Mouse (Mus musculus) lung, postnatal 0 days (tissue): Measurements from ENCODE around the gene Optn. TPM values are rescaled to one million over a fixed set of nuclear protein-coding genes. Genes with fewer than 3 reads are reported as not detected.

Experiments
- ATAC-seq: fragments of 200-750 bp; cut with Nextera tagmentation; 2 replicates; pipeline ENCODE4 v1.8.0; 2017; ENCODE audit warnings: moderate library complexity
- DNase-seq: peaks from one replicate; pipeline ENCODE4 v3.0.0-alpha.2; 2016; ENCODE audit warnings: low spot score
- H3K27ac ChIP-seq: fragments of 300-500 bp; sonication (generic); 2 replicates; pipeline ENCODE4 v1.5.1; 2014; ENCODE audit warnings: antibody characterized with exemption, mild to moderate bottlenecking, low read length, mixed read lengths
- H3K27me3 ChIP-seq: fragments of 300-500 bp; sonication (generic); replicated peaks from 2 replicates; pipeline ENCODE4 v1.6.1; 2014; ENCODE audit warnings: low read length, mixed read lengths; ENCODE audit not compliant: insufficient read depth
- H3K36me3 ChIP-seq: fragments of 300-500 bp; sonication (generic); 2 replicates; pipeline ENCODE4 v1.6.1; 2014; ENCODE audit warnings: low read length, mixed read lengths; ENCODE audit not compliant: insufficient read depth
- H3K4me1 ChIP-seq: fragments of 300-500 bp; sonication (generic); 2 replicates; pipeline ENCODE4 v1.6.1; 2014; ENCODE audit warnings: antibody characterized with exemption, low read depth, low read length, mixed read lengths; ENCODE audit not compliant: insufficient read depth
- H3K4me2 ChIP-seq: fragments of 300-500 bp; sonication (generic); replicated peaks from 2 replicates; pipeline ENCODE4 v1.6.1; 2014; ENCODE audit warnings: low read depth, mild to moderate bottlenecking, low read length, moderate library complexity, mixed read lengths
- H3K4me3 ChIP-seq: fragments of 300-500 bp; sonication (generic); 2 replicates; pipeline ENCODE4 v1.5.1; 2014; ENCODE audit warnings: low read depth, low read length
- H3K9ac ChIP-seq: fragments of 300-500 bp; sonication (generic); replicated peaks from 2 replicates; pipeline ENCODE4 v1.6.1; 2014; ENCODE audit warnings: low read depth, mild to moderate bottlenecking
- H3K9me3 ChIP-seq: fragments of 300-500 bp; sonication (generic); 2 replicates; pipeline ENCODE4 v1.6.1; 2016; ENCODE audit warnings: low read length, mixed read lengths
- CTCF ChIP-seq: IDR thresholded peaks from 2 replicates; pipeline ENCODE4 v1.5.1; 2016; ENCODE audit warnings: antibody characterized with exemption, mild to moderate bottlenecking
- EP300 ChIP-seq: IDR thresholded peaks from 2 replicates; pipeline ENCODE4 v1.6.1; 2016; ENCODE audit warnings: antibody characterized with exemption, mild to moderate bottlenecking, control low read depth
- WGBS: fragments of 180-500 bp; shearing (Covaris S2); extraction: QIAGEN DNeasy Blood & Tissue Kit; methylation state at CpG from one replicate; pipeline ENCODE4 v1.1.7; 2014; 5-methylcytosine and 5-hydroxymethylcytosine counted together
- polyA plus RNA-seq: library from polyadenylated mRNA; unstranded; fragments of >200 nt; fragmentation: Nextera tagmentation; extraction: Ambion mirVana; gene quantifications from 2 replicates; pipeline ENCODE4 v1.2.1, GENCODE M21; 2015

The Optn gene
- polyA plus RNA-seq, 1 experiment from 2014 or later, result 23.0 TPM

GRCm38 (mm10) chr2:4986798-4987197 is 77.1 kb downstream of the Optn start:
- ATAC-seq, result no peak
- no peak for TF ChIP-seq EP300
- no peak for TF ChIP-seq CTCF
- Histone ChIP-seq H3K4me1 (no peaks in the 10 kb centered on the region), H3K4me3 (no peak overlapping the region), H3K27ac (no peak overlapping the region), H3K9me3 (no peaks in the 10 kb centered on the region), H3K36me3 (no peaks in the 10 kb centered on the region), H3K9ac (no peak overlapping the region), H3K27me3 (no peaks in the 10 kb centered on the region), H3K4me2 (no peak overlapping the region)
- DNase-seq, result no peak
- WGBS, result 59% methylated on average over 4 of the region's 4 CpGs

GRCm38 (mm10) chr2:4985000-4985399 is 78.9 kb downstream of the Optn start:
- WGBS, result 70% methylated on average over 6 of the region's 6 CpGs
- Histone ChIP-seq H3K4me3 (no peak overlapping the region), H3K36me3 (no peaks in the 10 kb centered on the region), H3K9me3 (no peaks in the 10 kb centered on the region), H3K4me1 (no peaks in the 10 kb centered on the region), H3K27ac (no peak overlapping the region), H3K9ac (no peak overlapping the region), H3K27me3 (no peaks in the 10 kb centered on the region), H3K4me2 (no peak overlapping the region)
- no peak for ATAC-seq
- no peak for DNase-seq
- TF ChIP-seq CTCF (no peak), EP300 (no peak)

GRCm38 (mm10) chr2:4983987-4984386 is 79.9 kb downstream of the Optn start:
- WGBS, result 35% methylated on average over 5 of the region's 5 CpGs
- no peak overlapping the region for H3K4me2 ChIP-seq
- H3K4me3 ChIP-seq, result no peak overlapping the region
- H3K27ac ChIP-seq, result no peak overlapping the region
- DNase-seq (no peak), ATAC-seq (no peak)
- TF ChIP-seq CTCF, result no peak
- TF ChIP-seq EP300, result no peak
- no peaks in the 10 kb centered on the region for H3K9me3 ChIP-seq
- no peak overlapping the region for H3K9ac ChIP-seq
- H3K4me1 ChIP-seq, result no peaks in the 10 kb centered on the region
- H3K27me3 ChIP-seq, result no peaks in the 10 kb centered on the region
- no peaks in the 10 kb centered on the region for H3K36me3 ChIP-seq

- DNase-seq (no peak), ATAC-seq (no peak)
- no peak overlapping the region for H3K4me3 ChIP-seq
- H3K4me2 ChIP-seq, result no peak overlapping the region
- no peak overlapping the region for H3K27ac ChIP-seq
- no peaks in the 10 kb centered on the region for H3K36me3 ChIP-seq
- no peak overlapping the region for H3K9ac ChIP-seq
- no peaks in the 10 kb centered on the region for H3K4me1 ChIP-seq
- 37% methylated on average over 8 of the region's 8 CpGs for WGBS
- no peaks in the 10 kb centered on the region for H3K27me3 ChIP-seq
- TF ChIP-seq EP300 (no peak), CTCF (no peak)
- no peaks in the 10 kb centered on the region for H3K9me3 ChIP-seq
Measured at GRCm38 (mm10) chr2:4978091-4978490, 85.8 kb downstream of the Optn start.

GRCm38 (mm10) chr2:4975807-4976206 is 88.0 kb downstream of the Optn start, which contains the start of gene Ucma:
TSS of gene Ucma (plus strand) at chr2:4976122.
- Histone ChIP-seq H3K4me3 (no peak within 1 kb of the TSS), H3K27me3 (no peaks in the 10 kb centered on the region), H3K9ac (no peak within 1 kb of the TSS), H3K9me3 (no peaks in the 10 kb centered on the region), H3K36me3 (no peaks in the 10 kb centered on the region), H3K4me1 (no peaks in the 10 kb centered on the region), H3K27ac (no peak within 1 kb of the TSS), H3K4me2 (no peak within 1 kb of the TSS)
- WGBS, result 68% methylated on average over 5 of the region's 5 CpGs
- DNase-seq (no peak), ATAC-seq (no peak)
- TF ChIP-seq CTCF (no peak), EP300 (no peak)

Other genes with a start within 250 kb of the Optn start
- 34.3 and 34.6 TPM in 2 replicates for gene Sephs1, start 182.5 kb downstream of the Optn start, polyA plus RNA-seq
- gene Phyh, start 145.0 kb downstream of the Optn start, polyA plus RNA-seq, result 76.5 and 86.9 TPM in 2 replicates
- not detected in 2 replicates for gene Ucma, start 87.9 kb downstream of the Optn start, polyA plus RNA-seq
- gene Mcm10, start 51.3 kb downstream of the Optn start, polyA plus RNA-seq, result 2.0 and 2.1 TPM in 2 replicates
- 6.5 TPM in 2 replicates for gene Ccdc3, start 73.7 kb upstream of the Optn start, polyA plus RNA-seq